Mouse (Mus musculus): ENCODE results near the gene Rufy3. TPM values are rescaled to one million over a fixed set of nuclear protein-coding genes. Genes with fewer than 3 reads are reported as not detected.

The Rufy3 gene
- total RNA-seq, 2 experiments from 2014 or later: 8.9 to 13.2 TPM

DNA sequence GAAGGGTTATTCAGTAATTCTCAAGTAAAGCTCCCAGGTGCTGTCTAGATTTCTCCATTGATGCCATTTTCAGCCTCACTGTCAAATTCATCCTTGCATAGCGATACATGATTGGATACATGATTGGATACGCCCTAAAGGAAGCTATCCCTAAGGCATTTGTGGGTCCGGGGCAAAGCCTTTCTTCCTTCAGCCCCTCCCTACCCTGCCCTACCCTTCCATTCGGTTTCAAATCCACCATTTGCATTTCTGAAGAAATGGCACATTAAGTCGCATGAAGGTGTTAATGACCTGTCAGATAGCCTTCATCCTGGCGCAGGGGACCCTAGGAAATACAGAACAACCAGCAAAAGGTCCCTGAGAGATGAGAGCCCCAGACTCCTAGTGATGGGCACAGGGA, 120.5 kb downstream of the Rufy3 start:
- no peak for DNase-seq

DNA sequence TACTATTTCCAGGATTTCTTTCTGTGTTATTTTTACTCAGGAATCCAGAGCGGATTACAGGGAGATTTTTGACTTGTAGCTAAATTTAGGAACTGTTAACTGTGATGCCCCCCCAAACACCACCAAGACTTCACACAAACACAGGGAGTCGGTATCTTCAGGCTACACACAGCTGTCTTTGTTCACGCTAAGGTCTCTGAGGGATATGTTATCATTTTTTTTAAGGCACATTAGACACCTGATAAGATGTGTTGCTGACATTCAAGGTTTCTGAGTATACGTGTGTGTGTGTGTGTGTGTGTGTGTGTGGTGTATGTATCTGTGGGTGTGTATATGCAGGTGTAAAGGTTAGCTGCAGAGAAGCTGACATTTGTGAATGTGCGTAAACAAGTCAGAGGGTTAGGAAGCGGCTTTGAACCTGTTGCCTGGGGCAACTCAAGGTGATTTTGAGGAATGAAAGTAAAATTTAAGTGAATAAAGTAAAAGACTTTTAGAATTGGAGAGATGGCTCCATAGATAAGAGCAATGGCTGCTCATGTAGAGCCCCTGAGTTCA, 121.0 kb downstream of the Rufy3 start:
- DNase-seq: no peak

DNA sequence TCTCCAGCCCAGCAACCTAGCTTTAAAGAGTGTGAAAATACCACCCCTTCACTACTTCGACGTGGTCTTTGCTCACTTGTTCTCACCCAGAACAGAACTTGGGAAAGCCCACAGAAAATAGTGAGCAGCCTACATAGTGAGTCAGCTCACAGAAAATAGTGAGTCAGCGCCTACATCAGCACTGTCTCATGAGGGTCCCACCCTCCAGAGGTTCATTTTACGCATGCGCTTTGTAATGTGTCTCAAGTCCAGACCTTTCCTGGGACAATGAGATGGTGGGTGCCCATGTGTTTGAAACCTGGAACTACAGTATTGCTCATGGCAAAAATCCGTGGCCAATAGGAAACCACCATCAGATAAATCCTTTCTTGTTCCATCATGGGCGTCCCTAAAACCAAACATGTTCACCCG, 123.2 kb downstream of the Rufy3 start:
- no peak for DNase-seq

DNA sequence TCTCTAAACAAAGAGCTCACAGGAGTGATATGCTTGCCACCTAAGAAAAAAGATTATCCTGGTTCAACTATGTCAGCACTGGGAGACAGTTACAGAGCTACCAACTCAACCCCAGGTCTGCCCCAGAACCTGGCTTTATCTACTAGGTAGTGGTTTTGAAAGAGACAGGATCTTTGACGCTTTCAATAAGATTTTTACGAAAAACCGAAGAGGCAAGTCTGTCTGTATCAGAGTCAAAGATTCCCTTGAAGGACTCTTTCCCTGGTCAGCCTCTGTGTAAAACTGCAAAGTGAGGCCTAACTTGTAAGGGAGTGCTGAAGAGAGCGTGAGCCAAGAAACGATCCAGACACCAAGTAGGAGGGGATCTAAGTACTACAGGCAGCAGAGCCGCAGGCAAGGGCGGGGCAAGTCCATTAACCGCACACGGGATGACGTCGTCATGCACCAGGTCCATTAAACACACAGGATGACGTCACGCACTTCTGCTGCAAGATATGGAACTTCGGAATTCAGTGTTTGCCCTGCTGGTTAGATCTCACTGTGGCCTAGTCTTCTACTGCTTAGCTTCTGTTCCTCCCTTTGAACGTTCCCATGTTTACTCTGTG, 123.8 kb downstream of the Rufy3 start:
- no peak for DNase-seq

GRCm38 (mm10) chr5:88689279-88689938, 124.6 kb downstream of the Rufy3 start:
- no peak for DNase-seq

GRCm38 (mm10) chr5:88690681-88691505, 126.1 kb downstream of the Rufy3 start:
- no peak for DNase-seq

DNA sequence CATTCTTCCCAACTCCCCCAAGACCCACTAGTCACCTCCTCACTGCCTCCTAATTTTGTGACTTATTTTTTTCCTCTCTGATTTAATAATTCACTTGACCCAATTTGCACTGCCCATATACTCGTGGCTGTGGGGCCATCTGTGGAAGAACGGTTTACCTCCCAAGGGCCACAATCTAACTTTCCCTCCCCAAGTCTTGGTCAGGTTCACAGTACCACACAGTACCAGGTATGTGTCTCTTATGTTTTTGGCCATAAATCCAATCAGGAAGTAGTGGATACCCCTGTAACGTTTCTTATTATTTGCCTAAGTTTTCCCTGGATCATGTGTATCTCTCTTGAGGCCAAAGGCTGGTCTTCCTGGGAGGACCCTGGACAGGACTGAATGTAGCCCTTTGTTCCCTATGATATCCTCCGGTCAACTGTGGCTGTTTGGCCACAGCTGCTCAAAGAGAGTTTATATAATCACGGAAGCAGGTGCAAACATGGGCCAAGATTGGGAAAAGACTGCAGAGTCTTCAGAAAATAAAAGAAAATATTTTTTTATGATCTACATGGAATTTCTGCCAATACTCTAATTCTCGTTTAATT, 126.8 kb downstream of the Rufy3 start:
- DNase-seq: no peak

- no peak for DNase-seq
These were observed 127.7 kb downstream of the Rufy3 start for GRCm38 (mm10) chr5:88692586-88692985.

GRCm38 (mm10) chr5:88693057-88693456, 128.2 kb downstream of the Rufy3 start:
- DNase-seq: no peak

DNA sequence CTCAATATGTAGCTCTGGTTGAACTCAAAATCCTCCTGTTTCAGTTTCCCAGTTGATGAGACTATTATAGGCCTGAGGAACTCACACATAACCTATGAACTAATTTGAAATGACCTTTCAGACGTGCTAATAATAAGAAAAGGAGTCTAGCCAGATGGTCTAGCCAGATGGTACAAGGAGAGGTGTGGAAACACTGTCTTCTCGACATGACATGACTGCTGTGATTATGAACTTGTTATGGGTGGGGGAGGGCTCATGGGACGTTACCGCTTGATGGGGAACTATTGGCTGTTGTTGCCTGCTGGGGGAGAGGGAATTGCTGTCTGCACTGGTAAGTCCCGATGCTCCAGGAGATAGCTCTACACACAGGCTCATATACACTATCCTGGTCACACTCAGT, 132.5 kb downstream of the Rufy3 start:
- no peak for DNase-seq

GRCm38 (mm10) chr5:88699251-88699913, 134.5 kb downstream of the Rufy3 start:
- no peak for DNase-seq

Other genes starting within 250 kb of the Rufy3 start
- gene Prol1, start 247.7 kb upstream of the Rufy3 start, total RNA-seq (2021): not detected
- under 1 TPM; 0.23 to 0.79 TPM for gene Amtn, start 188.9 kb upstream of the Rufy3 start, total RNA-seq (2021)
- gene Ambn, start 109.0 kb upstream of the Rufy3 start, total RNA-seq (2021): not detected
- gene Enam, start 77.1 kb upstream of the Rufy3 start, total RNA-seq (2021): not detected
- gene Jchain, start 37.1 kb upstream of the Rufy3 start, total RNA-seq (2021): under 1 TPM in 1 of 2 experiments, not detected in 1; 0.23 TPM
- 10 to 100 TPM; 24.2 to 27.1 TPM for gene Utp3, start 10.6 kb upstream of the Rufy3 start, total RNA-seq (2021)
- gene Grsf1, start 111.1 kb downstream of the Rufy3 start, total RNA-seq (2021): 100 to 1,000 TPM; 111 to 113 TPM
- 10 to 100 TPM; 32.1 to 33.3 TPM for gene Mob1b, start 155.8 kb downstream of the Rufy3 start, total RNA-seq (2021)
- 1 to 10 TPM; 4.5 to 5.9 TPM for gene Dck, start 200.0 kb downstream of the Rufy3 start, total RNA-seq (2021)

Data from gastrocnemius, postnatal 10 days (tissue).